Mouse (Mus musculus): ENCODE results near the gene Cbs. TPM values are rescaled to one million over a fixed set of nuclear protein-coding genes. Genes with fewer than 3 reads are reported as not detected.
A peak's percentile ranks its signal among the peaks of the same experiment; 100 is the strongest.
"Not testable (repeated sequence)": the region's sequence is repeated elsewhere in the genome, so short reads cannot be mapped to it uniquely, and the experiment has no call there.

Cbs gene
- total RNA-seq, 2 experiments from 2014 or later: 2.4 TPM; not detected in 1

- no peak for ATAC-seq (replicated peaks; ENCODE audit: low FRiP score, low TSS enrichment, poor library complexity, severe bottlenecking)
Measured at GRCm38 (mm10) chr17:31652152-31652551, 15.1 kb upstream of the Cbs start.

GRCm38 (mm10) chr17:31646199-31647002 is 9.4 kb upstream of the Cbs start:
- peak; percentile 50 for ATAC-seq (replicated peaks; ENCODE audit: low FRiP score, low TSS enrichment, poor library complexity, severe bottlenecking)

- ATAC-seq (replicated peaks; ENCODE audit: low FRiP score, low TSS enrichment, poor library complexity, severe bottlenecking): no peak
Measured at GRCm38 (mm10) chr17:31642913-31643312, 5.9 kb upstream of the Cbs start.

GRCm38 (mm10) chr17:31642331-31642730 is 5.3 kb upstream of the Cbs start:
- ATAC-seq (replicated peaks; ENCODE audit: low FRiP score, low TSS enrichment, poor library complexity, severe bottlenecking): no peak

GRCm38 (mm10) chr17:31639651-31640050 is 2.6 kb upstream of the Cbs start:
- ATAC-seq (replicated peaks; ENCODE audit: low FRiP score, low TSS enrichment, poor library complexity, severe bottlenecking): no peak

- ATAC-seq (replicated peaks; ENCODE audit: low FRiP score, low TSS enrichment, poor library complexity, severe bottlenecking): no peak
Measured at GRCm38 (mm10) chr17:31637866-31638570, 980 bp upstream of the Cbs start.

GRCm38 (mm10) chr17:31636277-31636941 is 629 bp downstream of the Cbs start:
- no peak; the same call in 1 of the 2 replicates for ATAC-seq (replicated peaks; ENCODE audit: low FRiP score, low TSS enrichment, poor library complexity, severe bottlenecking)

- no peak for ATAC-seq (replicated peaks; ENCODE audit: low FRiP score, low TSS enrichment, poor library complexity, severe bottlenecking)
Measured at GRCm38 (mm10) chr17:31635781-31636180, 1.3 kb downstream of the Cbs start.

- ATAC-seq (replicated peaks; ENCODE audit: low FRiP score, low TSS enrichment, poor library complexity, severe bottlenecking): no peak
Measured at GRCm38 (mm10) chr17:31634896-31635295, 2.1 kb downstream of the Cbs start.

- no peak for ATAC-seq (replicated peaks; ENCODE audit: low FRiP score, low TSS enrichment, poor library complexity, severe bottlenecking)
Measured at GRCm38 (mm10) chr17:31633007-31633406, 4.0 kb downstream of the Cbs start.

GRCm38 (mm10) chr17:31631081-31631800 is 5.8 kb downstream of the Cbs start:
- no peak for ATAC-seq (replicated peaks; ENCODE audit: low FRiP score, low TSS enrichment, poor library complexity, severe bottlenecking)

- no peak for ATAC-seq (replicated peaks; ENCODE audit: low FRiP score, low TSS enrichment, poor library complexity, severe bottlenecking)
Measured at GRCm38 (mm10) chr17:31627961-31628360, 9.1 kb downstream of the Cbs start.

- ATAC-seq (replicated peaks; ENCODE audit: low FRiP score, low TSS enrichment, poor library complexity, severe bottlenecking): no peak
Measured at GRCm38 (mm10) chr17:31623101-31623500, 13.9 kb downstream of the Cbs start.

- ATAC-seq (replicated peaks; ENCODE audit: low FRiP score, low TSS enrichment, poor library complexity, severe bottlenecking): 0 out of 2 replicates have a peak, but pooled peaks have one; percentile 30
Measured at GRCm38 (mm10) chr17:31613086-31613755, 23.8 kb downstream of the Cbs start.

GRCm38 (mm10) chr17:31609895-31610294 is 27.1 kb downstream of the Cbs start:
- ATAC-seq (replicated peaks; ENCODE audit: low FRiP score, low TSS enrichment, poor library complexity, severe bottlenecking): no peak

- not testable (repeated sequence) for ATAC-seq (replicated peaks; ENCODE audit: low FRiP score, low TSS enrichment, poor library complexity, severe bottlenecking)
Measured at GRCm38 (mm10) chr17:31609173-31609572, 27.9 kb downstream of the Cbs start.

GRCm38 (mm10) chr17:31607256-31607951 is 29.6 kb downstream of the Cbs start:
- ATAC-seq (replicated peaks; ENCODE audit: low FRiP score, low TSS enrichment, poor library complexity, severe bottlenecking): no peak

- ATAC-seq (replicated peaks; ENCODE audit: low FRiP score, low TSS enrichment, poor library complexity, severe bottlenecking): no peak
Measured at GRCm38 (mm10) chr17:31606424-31606823, 30.6 kb downstream of the Cbs start.
